Mouse (Mus musculus): ENCODE data around the gene Alpl.

- TF ChIP-seq CTCF (IDR thresholded peaks at IDR 0.05) (no peak), EP300 (IDR thresholded peaks at IDR 0.05) (no peak)
These were observed 4.7 kb downstream of the Alpl start for GRCm38 (mm10) chr4:137791440-137791839.
